Mouse (Mus musculus): ENCODE results near the gene Aqp3.
A peak's percentile ranks its signal among the peaks of the same experiment; 100 is the strongest.

The Aqp3 gene

GRCm38 (mm10) chr4:41097871-41098576 lies at the start of gene Aqp3:
Aqp3 (minus strand) TSS chr4:41098183.
- DNase-seq = peak; percentile 76

GRCm38 (mm10) chr4:41142601-41143000 lies 44.6 kb upstream of the Aqp3 start:
- DNase-seq = no peak

- no peak for DNase-seq
These were observed 42.3 kb upstream of the Aqp3 start for GRCm38 (mm10) chr4:41140174-41140875.

GRCm38 (mm10) chr4:41136811-41137210 lies 38.8 kb upstream of the Aqp3 start:
- DNase-seq = no peak

GRCm38 (mm10) chr4:41136454-41136805 lies 38.4 kb upstream of the Aqp3 start:
- no peak for DNase-seq

GRCm38 (mm10) chr4:41135711-41136453 lies 37.9 kb upstream of the Aqp3 start, which contains the start of gene Ube2r2:
Ube2r2 (plus strand) TSS chr4:41135743.
- DNase-seq = peak; percentile 82

- peak; percentile 92 for DNase-seq
These were observed 37.1 kb upstream of the Aqp3 start for GRCm38 (mm10) chr4:41134935-41135710.

GRCm38 (mm10) chr4:41133529-41134291 lies 35.7 kb upstream of the Aqp3 start:
- DNase-seq = no peak

- DNase-seq = no peak
These were observed 34.5 kb upstream of the Aqp3 start for GRCm38 (mm10) chr4:41132471-41132870.

GRCm38 (mm10) chr4:41129836-41130235 lies 31.9 kb upstream of the Aqp3 start:
- no peak for DNase-seq

- peak; percentile 75 for DNase-seq
These were observed 31.4 kb upstream of the Aqp3 start for GRCm38 (mm10) chr4:41129406-41129805.

GRCm38 (mm10) chr4:41124180-41124951 lies 26.4 kb upstream of the Aqp3 start, which contains the start of gene Nol6:
Nol6 (minus strand) TSS chr4:41124455.
- DNase-seq = peak; percentile 98

GRCm38 (mm10) chr4:41118706-41119292 lies 20.8 kb upstream of the Aqp3 start:
- peak; percentile 85 for DNase-seq

- no peak for DNase-seq
These were observed 18.8 kb upstream of the Aqp3 start for GRCm38 (mm10) chr4:41116817-41117216.

GRCm38 (mm10) chr4:41115793-41116192 lies 17.8 kb upstream of the Aqp3 start:
- no peak for DNase-seq

GRCm38 (mm10) chr4:41115074-41115473 lies 17.1 kb upstream of the Aqp3 start:
- DNase-seq = no peak

- no peak for DNase-seq
These were observed 16.5 kb upstream of the Aqp3 start for GRCm38 (mm10) chr4:41114358-41115070.

GRCm38 (mm10) chr4:41108717-41109425 lies 10.9 kb upstream of the Aqp3 start:
- DNase-seq = no peak

- DNase-seq = no peak
These were observed 9.5 kb upstream of the Aqp3 start for GRCm38 (mm10) chr4:41107440-41107839.

Data from kidney, postnatal 10 days (tissue).